Comparison of ENCODE assay signal across 7 mouse cellular contexts in genomic region chr8:121898401-121898931, GRCm38 (mm10). TPM values are rescaled to one million over a fixed set of nuclear protein-coding genes. Genes with fewer than 3 reads are reported as not detected.
A peak's percentile ranks its signal among the peaks of the same experiment; 100 is the strongest.
DNase-seq lines count a peak whose midpoint lies in the region; ATAC-seq lines count a peak whose summit lies in the region.

No protein-coding gene starts in this region.

- peaks cover 66% of the 10 kb centered on the region for H3K4me1 ChIP-seq in embryonic facial prominence, embryonic 10.5 days
- H3K4me1 ChIP-seq in intestine, embryonic 16.5 days (ENCODE audit: control insufficient read depth, insufficient read depth, low read length), result peaks cover 41% of the 10 kb centered on the region

- H3K4me3 ChIP-seq in embryonic facial prominence, embryonic 10.5 days, result peak overlapping the region; percentile 29; the same call in 1 of the 2 replicates
- H3K4me3 ChIP-seq in intestine, embryonic 16.5 days (ENCODE audit: low read length), result peak overlapping the region; percentile 33

- H3K27ac ChIP-seq in embryonic facial prominence, embryonic 10.5 days (replicated peaks), result peak overlapping the region; percentile 78
- H3K27ac ChIP-seq in intestine, embryonic 16.5 days (ENCODE audit: low read length), result peak overlapping the region; percentile 99

- no peaks in the 10 kb centered on the region for H3K9me3 ChIP-seq in embryonic facial prominence, embryonic 10.5 days
- H3K9me3 ChIP-seq in intestine, embryonic 16.5 days (ENCODE audit: control insufficient read depth, low read length), result no peaks in the 10 kb centered on the region

- 12% methylated on average over 4 of the region's 4 CpGs for WGBS in embryonic facial prominence, embryonic 10.5 days
- WGBS in intestine, embryonic 16.5 days, result 0% methylated on average over 4 of the region's 4 CpGs

- DNase-seq in adrenal gland, postnatal 10 days, result peak; percentile 86
- peak; percentile 69 for DNase-seq in embryonic facial prominence, embryonic 10.5 days (ENCODE audit: low spot score)
- peak; percentile 33 to 76 for DNase-seq in gastrocnemius, postnatal 4 days (ENCODE audit: low spot score in 2 of 2)
- peak; percentile 70 to 93 for DNase-seq in left cerebral cortex, postnatal 25 days (ENCODE audit: low spot score in 2 of 2)
- peak; percentile 80 for DNase-seq in mesoderm, embryonic 11.5 days (ENCODE audit: low read depth, low spot score)
- peak; percentile 72 for DNase-seq in spleen, adult 12 weeks (ENCODE audit: low spot score)

- H3K27me3 ChIP-seq in embryonic facial prominence, embryonic 10.5 days (replicated peaks; ENCODE audit: low read depth, poor library complexity, severe bottlenecking), result 0 out of 2 replicates have a peak, but pooled peaks cover 5% of the 10 kb centered on the region
- H3K27me3 ChIP-seq in intestine, embryonic 16.5 days (replicated peaks; ENCODE audit: control insufficient read depth, insufficient read depth, low read length), result no peaks in the 10 kb centered on the region

- peak overlapping the region; percentile 53 for H3K4me2 ChIP-seq in intestine, embryonic 16.5 days (ENCODE audit: low read depth, low read length)

- H3K9ac ChIP-seq in intestine, embryonic 16.5 days (ENCODE audit: low read depth, low read length), result peak overlapping the region; percentile 38

- intact Hi-C loops in left cerebral cortex, postnatal 25 days (cut with DNase I), result no loop called here

- ATAC-seq in intestine, embryonic 16.5 days, result peak; percentile 94

- peaks cover 22% of the 10 kb centered on the region for H3K36me3 ChIP-seq in embryonic facial prominence, embryonic 10.5 days (replicated peaks)
- H3K36me3 ChIP-seq in intestine, embryonic 16.5 days (ENCODE audit: control insufficient read depth, insufficient read depth, low read length), result no peaks in the 10 kb centered on the region

RNA-seq across cellular contexts. Expression of gene Slc7a5, which starts 9.0 kb away (rescaled TPM):
- total RNA-seq in adrenal gland, postnatal 10 days (2021), result 10 to 100 TPM; 32.0 to 47.2 TPM
- polyA plus RNA-seq in embryonic facial prominence, embryonic 10.5 days (2016; fragmentation: Nextera tagmentation; extraction: Ambion mirVana), result 18.7 and 21.0 TPM in 2 replicates
- total RNA-seq in gastrocnemius, postnatal 4 days (2021), result 10 to 100 TPM; 21.9 to 22.4 TPM
- 11.6 and 12.5 TPM in 2 replicates for polyA plus RNA-seq in intestine, embryonic 16.5 days (2015; fragmentation: Nextera tagmentation; extraction: Ambion mirVana)
- total RNA-seq in left cerebral cortex, postnatal 25 days (2021), result 10 to 100 TPM; 65.8 to 76.2 TPM

RNA-seq across cellular contexts. Expression of gene Car5a, which starts 46.2 kb away (rescaled TPM):
- total RNA-seq in adrenal gland, postnatal 10 days (2021), result 1 to 10 TPM; 2.3 to 4.6 TPM
- polyA plus RNA-seq in embryonic facial prominence, embryonic 10.5 days (2016; fragmentation: Nextera tagmentation; extraction: Ambion mirVana), result not detected in 2 replicates
- under 1 TPM in 1 of 2 experiments, not detected in 1; 0.44 TPM for total RNA-seq in gastrocnemius, postnatal 4 days (2021)
- 0.31 and 0.70 TPM in 2 replicates for polyA plus RNA-seq in intestine, embryonic 16.5 days (2015; fragmentation: Nextera tagmentation; extraction: Ambion mirVana)
- total RNA-seq in left cerebral cortex, postnatal 25 days (2021), result not detected

RNA-seq across cellular contexts. Expression of gene Banp, which starts 51.1 kb away (rescaled TPM):
- total RNA-seq in adrenal gland, postnatal 10 days (2021), result 10 to 100 TPM; 14.0 to 21.3 TPM
- polyA plus RNA-seq in embryonic facial prominence, embryonic 10.5 days (2016; fragmentation: Nextera tagmentation; extraction: Ambion mirVana), result 55.2 and 64.8 TPM in 2 replicates
- total RNA-seq in gastrocnemius, postnatal 4 days (2021), result 10 to 100 TPM; 15.6 to 17.4 TPM
- 36.3 and 36.6 TPM in 2 replicates for polyA plus RNA-seq in intestine, embryonic 16.5 days (2015; fragmentation: Nextera tagmentation; extraction: Ambion mirVana)
- 10 to 100 TPM; 36.5 to 58.6 TPM for total RNA-seq in left cerebral cortex, postnatal 25 days (2021)

Comparison
In these comparisons a context has a peak if more than half of its experiments do, and no peak if none do; other contexts are left out.
1. Peak in every context shown above with its lines: DNase-seq, ATAC-seq, H3K4me3 ChIP-seq and H3K27ac ChIP-seq.